Mouse (Mus musculus): Measurements from ENCODE around the gene Prr7.

DNA sequence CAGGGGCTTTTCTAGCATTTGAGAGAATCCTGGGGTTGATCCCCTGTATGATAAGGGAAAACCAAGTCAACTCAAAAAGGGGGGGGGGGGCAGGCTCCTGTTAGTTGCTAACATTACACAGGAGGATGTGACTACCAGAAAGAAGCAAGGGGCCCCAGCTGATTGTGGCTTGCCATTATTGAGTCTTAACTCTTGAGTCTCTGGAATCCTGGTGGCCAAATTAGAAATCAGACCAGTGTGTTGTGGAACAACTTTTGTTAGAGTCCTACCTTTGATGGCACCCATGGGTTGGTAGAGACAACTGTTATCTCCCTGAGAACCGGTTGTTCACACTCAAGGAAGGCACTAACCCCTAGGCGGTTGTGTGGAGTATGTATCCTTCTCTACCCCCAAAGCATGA lies 1.1 kb upstream of the Prr7 start:
- TF ChIP-seq EP300 (IDR thresholded peaks at IDR 0.05; ENCODE audit: insufficient read depth, low read depth, low read length) (no peak), CTCF (IDR thresholded peaks at IDR 0.05) (no peak), POLR2A (IDR thresholded peaks at IDR 0.05; ENCODE audit: insufficient read depth, low read depth, low read length) (no peak)
